Mouse (Mus musculus) testis, adult 2 months (tissue): Measurements from ENCODE around the gene H60c. TPM values are rescaled to one million over a fixed set of nuclear protein-coding genes. Genes with fewer than 3 reads are reported as not detected.
"Not testable (repeated sequence)": the region's sequence is repeated elsewhere in the genome, so short reads cannot be mapped to it uniquely, and the experiment has no call there.

Experiments
- H3K27ac ChIP-seq: fragments of 200-500 bp; 2 replicates; pipeline ENCODE4 v1.5.1; 2012; ENCODE audit warnings: low read depth, low read length; ENCODE audit not compliant: control insufficient read depth, insufficient read depth
- H3K27me3 ChIP-seq: fragments of 200-500 bp; 2 replicates; pipeline ENCODE4 v1.6.1; 2012; ENCODE audit warnings: mild to moderate bottlenecking, low read length, moderate library complexity; ENCODE audit not compliant: control insufficient read depth, insufficient read depth
- H3K36me3 ChIP-seq: fragments of 200-500 bp; 2 replicates; pipeline ENCODE4 v1.6.1; 2012; ENCODE audit warnings: mild to moderate bottlenecking, low read length; ENCODE audit not compliant: control insufficient read depth, insufficient read depth
- H3K4me1 ChIP-seq: fragments of 200-500 bp; 2 replicates; pipeline ENCODE4 v1.6.1; 2012; ENCODE audit warnings: low read length; ENCODE audit not compliant: control insufficient read depth, insufficient read depth
- H3K4me3 ChIP-seq: fragments of 200-500 bp; 2 replicates; pipeline ENCODE4 v1.5.1; 2012; ENCODE audit warnings: low read depth, mild to moderate bottlenecking, low read length, moderate library complexity, mixed read lengths; ENCODE audit not compliant: control insufficient read depth
- CTCF ChIP-seq: fragments of 200-500 bp; IDR thresholded peaks from 2 replicates; pipeline ENCODE4 v1.5.1; 2012; ENCODE audit warnings: low read depth, mild to moderate bottlenecking, inconsistent platforms, low read length, moderate library complexity; ENCODE audit not compliant: control insufficient read depth, insufficient read depth, insufficient replicate concordance
- POLR2A ChIP-seq: fragments of 200-500 bp; IDR thresholded peaks from 2 replicates; pipeline ENCODE4 v1.6.1; 2012; ENCODE audit warnings: low read depth, mild to moderate bottlenecking, inconsistent platforms, low read length, moderate library complexity; ENCODE audit not compliant: control insufficient read depth
- polyA plus RNA-seq: library from polyadenylated mRNA; depleted of rRNA; stranded (reverse); fragments of >200 nt; gene quantifications from 2 replicates; pipeline ENCODE4 v1.2.3, GENCODE M21; 2012; rRNA removed

H60c gene
- polyA plus RNA-seq, 1 experiment = not detected

GRCm38 (mm10) chr10:3271036-3271435 is 3.5 kb upstream of the H60c start:
- TF ChIP-seq CTCF (no peak), POLR2A (no peak)
- H3K27me3 ChIP-seq = no peaks in the 10 kb centered on the region
- no peak overlapping the region for H3K4me3 ChIP-seq
- H3K36me3 ChIP-seq = no peaks in the 10 kb centered on the region
- no peak overlapping the region for H3K27ac ChIP-seq
- no peaks in the 10 kb centered on the region; the same call in 1 of the 2 replicates for H3K4me1 ChIP-seq

GRCm38 (mm10) chr10:3266729-3267128 is 842 bp downstream of the H60c start:
- no peak for TF ChIP-seq POLR2A
- no peak for TF ChIP-seq CTCF
- H3K4me1 ChIP-seq = no peaks in the 10 kb centered on the region; the same call in 1 of the 2 replicates

GRCm38 (mm10) chr10:3262784-3263183 is 4.8 kb downstream of the H60c start:
- no peaks in the 10 kb centered on the region for H3K27me3 ChIP-seq
- no peak overlapping the region for H3K4me3 ChIP-seq
- no peak for TF ChIP-seq POLR2A
- no peak for TF ChIP-seq CTCF
- no peak overlapping the region for H3K27ac ChIP-seq
- no peaks in the 10 kb centered on the region for H3K36me3 ChIP-seq
- H3K4me1 ChIP-seq = no peaks in the 10 kb centered on the region; the same call in 1 of the 2 replicates

More at GRCm38 (mm10) chr10:3266729-3267128, 842 bp downstream of the H60c start:
- Histone ChIP-seq H3K27ac (no peak overlapping the region), H3K27me3 (no peaks in the 10 kb centered on the region), H3K36me3 (no peaks in the 10 kb centered on the region), H3K4me3 (no peak overlapping the region)

- TF ChIP-seq POLR2A (no peak), CTCF (no peak)
- Histone ChIP-seq H3K4me3 (no peak overlapping the region), H3K27me3 (no peaks in the 10 kb centered on the region), H3K4me1 (no peaks in the 10 kb centered on the region), H3K36me3 (no peaks in the 10 kb centered on the region), H3K27ac (no peak overlapping the region)
These were observed 10.2 kb downstream of the H60c start for GRCm38 (mm10) chr10:3257391-3257790.

GRCm38 (mm10) chr10:3238436-3238835 is 29.1 kb downstream of the H60c start:
- H3K4me1 ChIP-seq, H3K27me3 ChIP-seq, H3K4me3 ChIP-seq, H3K36me3 ChIP-seq, H3K27ac ChIP-seq: not testable (repeated sequence)

- Histone ChIP-seq H3K36me3 (no peaks in the 10 kb centered on the region), H3K4me1 (no peaks in the 10 kb centered on the region; the same call in 1 of the 2 replicates), H3K4me3 (no peak overlapping the region), H3K27me3 (no peaks in the 10 kb centered on the region), H3K27ac (no peak overlapping the region)
- TF ChIP-seq POLR2A (no peak), CTCF (no peak)
These were observed 30.8 kb downstream of the H60c start for GRCm38 (mm10) chr10:3236638-3237270.

GRCm38 (mm10) chr10:3228447-3229195 is 39.0 kb downstream of the H60c start:
- Histone ChIP-seq H3K4me3 (no peak overlapping the region), H3K27ac (no peak overlapping the region), H3K27me3 (no peaks in the 10 kb centered on the region), H3K36me3 (no peaks in the 10 kb centered on the region), H3K4me1 (no peaks in the 10 kb centered on the region)
- TF ChIP-seq POLR2A (no peak), CTCF (no peak)

Other genes with a start within 250 kb of the H60c start
- 0.11 TPM in 1 of 2 replicates, not detected in the other for gene Ppp1r14c, start 98.3 kb upstream of the H60c start, polyA plus RNA-seq